Mouse (Mus musculus): ENCODE results near the gene Hfe. TPM values are rescaled to one million over a fixed set of nuclear protein-coding genes. Genes with fewer than 3 reads are reported as not detected.
"Not testable (repeated sequence)": the region's sequence is repeated elsewhere in the genome, so short reads cannot be mapped to it uniquely, and the experiment has no call there.

The Hfe gene
- polyA plus RNA-seq, 1 experiment from 2014 or later: 2.0 TPM

GRCm38 (mm10) chr13:23724239-23724638 lies 13.6 kb upstream of the Hfe start:
- DNase-seq (ENCODE audit: low spot score): peak; percentile 4

GRCm38 (mm10) chr13:23717593-23718245 lies 7.1 kb upstream of the Hfe start:
- not testable (repeated sequence) for H3K27ac ChIP-seq (replicated peaks); DNase-seq (ENCODE audit: low spot score)
- 18% methylated on average over 2 of the region's 2 CpGs for WGBS

More at GRCm38 (mm10) chr13:23724239-23724638, 13.6 kb upstream of the Hfe start:
- peaks cover 4% of the 10 kb centered on the region; the same call in 1 of the 2 replicates for H3K4me1 ChIP-seq
- no peak overlapping the region for H3K4me3 ChIP-seq
- no peak overlapping the region for H3K27ac ChIP-seq (replicated peaks)
- no peaks in the 10 kb centered on the region for H3K36me3 ChIP-seq (replicated peaks)
- no peaks in the 10 kb centered on the region for H3K9me3 ChIP-seq
- 85% methylated on average over 4 of the region's 4 CpGs for WGBS
- no peaks in the 10 kb centered on the region for H3K27me3 ChIP-seq (replicated peaks; ENCODE audit: low read depth, poor library complexity, severe bottlenecking)

GRCm38 (mm10) chr13:23717176-23717575 lies 6.5 kb upstream of the Hfe start:
- H3K27ac ChIP-seq (replicated peaks): no peak overlapping the region
- no peaks in the 10 kb centered on the region for H3K36me3 ChIP-seq (replicated peaks)
- H3K4me1 ChIP-seq: peaks cover 16% of the 10 kb centered on the region
- H3K9me3 ChIP-seq: no peaks in the 10 kb centered on the region
- H3K4me3 ChIP-seq: no peak overlapping the region
- H3K27me3 ChIP-seq (replicated peaks; ENCODE audit: low read depth, poor library complexity, severe bottlenecking): no peaks in the 10 kb centered on the region
- DNase-seq (ENCODE audit: low spot score): no peak
- 54% methylated on average over 11 of the region's 11 CpGs for WGBS

More at GRCm38 (mm10) chr13:23717593-23718245, 7.1 kb upstream of the Hfe start:
- H3K4me3 ChIP-seq; H3K36me3 ChIP-seq (replicated peaks); H3K9me3 ChIP-seq; H3K27me3 ChIP-seq (replicated peaks; ENCODE audit: low read depth, poor library complexity, severe bottlenecking): not testable (repeated sequence)
- peaks cover 16% of the 10 kb centered on the region for H3K4me1 ChIP-seq

GRCm38 (mm10) chr13:23716261-23717042 lies 5.8 kb upstream of the Hfe start:
- 88% methylated on average over 5 of the region's 5 CpGs for WGBS
- DNase-seq (ENCODE audit: low spot score): no peak
- H3K4me1 ChIP-seq: peaks cover 16% of the 10 kb centered on the region
- no peak overlapping the region for H3K27ac ChIP-seq (replicated peaks)
- no peaks in the 10 kb centered on the region for H3K9me3 ChIP-seq
- no peaks in the 10 kb centered on the region; the same call in 1 of the 2 replicates for H3K27me3 ChIP-seq (replicated peaks; ENCODE audit: low read depth, poor library complexity, severe bottlenecking)
- H3K4me3 ChIP-seq: no peak overlapping the region
- H3K36me3 ChIP-seq (replicated peaks): no peaks in the 10 kb centered on the region

- H3K36me3 ChIP-seq (replicated peaks): no peaks in the 10 kb centered on the region
- H3K4me3 ChIP-seq: peak overlapping the region; percentile 56
- no peaks in the 10 kb centered on the region for H3K9me3 ChIP-seq
- peak; percentile 38 for DNase-seq (ENCODE audit: low spot score)
- WGBS: 10% methylated on average over 15 of the region's 15 CpGs
- peaks cover 8% of the 10 kb centered on the region for H3K27me3 ChIP-seq (replicated peaks; ENCODE audit: low read depth, poor library complexity, severe bottlenecking)
- peak overlapping the region; percentile 81 for H3K27ac ChIP-seq (replicated peaks)
- peaks cover 34% of the 10 kb centered on the region for H3K4me1 ChIP-seq
Observed at GRCm38 (mm10) chr13:23709714-23710373, 810 bp downstream of the Hfe start.

- Histone ChIP-seq H3K4me1 (peaks cover 32% of the 10 kb centered on the region), H3K9me3 (no peaks in the 10 kb centered on the region), H3K36me3 (replicated peaks) (no peaks in the 10 kb centered on the region), H3K27ac (replicated peaks) (no peak overlapping the region), H3K4me3 (no peak overlapping the region), H3K27me3 (replicated peaks; ENCODE audit: low read depth, poor library complexity, severe bottlenecking) (peaks cover 8% of the 10 kb centered on the region)
- no peak for DNase-seq (ENCODE audit: low spot score)
- WGBS: 76% methylated on average over 4 of the region's 4 CpGs
Observed at GRCm38 (mm10) chr13:23708654-23709053, 2.0 kb downstream of the Hfe start.

GRCm38 (mm10) chr13:23708041-23708440 lies 2.6 kb downstream of the Hfe start:
- H3K27ac ChIP-seq (replicated peaks): peak overlapping the region; percentile 48; the same call in 1 of the 2 replicates
- DNase-seq (ENCODE audit: low spot score): no peak
- 85% methylated on average over 4 of the region's 4 CpGs for WGBS

GRCm38 (mm10) chr13:23706771-23707170 lies 3.9 kb downstream of the Hfe start:
- Histone ChIP-seq H3K4me3 (no peak overlapping the region), H3K27me3 (replicated peaks; ENCODE audit: low read depth, poor library complexity, severe bottlenecking) (peaks cover 8% of the 10 kb centered on the region), H3K4me1 (peaks cover 28% of the 10 kb centered on the region), H3K36me3 (replicated peaks) (no peaks in the 10 kb centered on the region), H3K9me3 (no peaks in the 10 kb centered on the region), H3K27ac (replicated peaks) (peak overlapping the region; percentile 40; the same call in 1 of the 2 replicates)
- 91% methylated on average over 12 of the region's 12 CpGs for whole genome bisulfite sequencing
- peak; percentile 7 for DNase-seq (ENCODE audit: low spot score)

More at GRCm38 (mm10) chr13:23708041-23708440, 2.6 kb downstream of the Hfe start:
- H3K36me3 ChIP-seq (replicated peaks): no peaks in the 10 kb centered on the region
- H3K9me3 ChIP-seq: no peaks in the 10 kb centered on the region
- peaks cover 28% of the 10 kb centered on the region for H3K4me1 ChIP-seq
- peaks cover 8% of the 10 kb centered on the region for H3K27me3 ChIP-seq (replicated peaks; ENCODE audit: low read depth, poor library complexity, severe bottlenecking)
- H3K4me3 ChIP-seq: no peak overlapping the region

GRCm38 (mm10) chr13:23705751-23706356 lies 4.8 kb downstream of the Hfe start:
- peak overlapping the region; percentile 40; the same call in 1 of the 2 replicates for H3K27ac ChIP-seq (replicated peaks)
- no peaks in the 10 kb centered on the region for H3K36me3 ChIP-seq (replicated peaks)
- H3K4me3 ChIP-seq: no peak overlapping the region
- H3K27me3 ChIP-seq (replicated peaks; ENCODE audit: low read depth, poor library complexity, severe bottlenecking): peaks cover 2% of the 10 kb centered on the region
- H3K9me3 ChIP-seq: no peaks in the 10 kb centered on the region
- peak; percentile 7 for DNase-seq (ENCODE audit: low spot score)
- WGBS: 90% methylated on average over 7 of the region's 7 CpGs
- peaks cover 32% of the 10 kb centered on the region for H3K4me1 ChIP-seq

GRCm38 (mm10) chr13:23702801-23703200 lies 7.9 kb downstream of the Hfe start:
- H3K9me3 ChIP-seq; H3K27me3 ChIP-seq (replicated peaks; ENCODE audit: low read depth, poor library complexity, severe bottlenecking); H3K4me3 ChIP-seq; H3K36me3 ChIP-seq (replicated peaks); DNase-seq (ENCODE audit: low spot score); H3K27ac ChIP-seq (replicated peaks): not testable (repeated sequence)
- peaks cover 14% of the 10 kb centered on the region for H3K4me1 ChIP-seq
- 91% methylated on average over 2 of the region's 2 CpGs for WGBS

GRCm38 (mm10) chr13:23702220-23702619 lies 8.4 kb downstream of the Hfe start:
- peaks cover 14% of the 10 kb centered on the region for H3K4me1 ChIP-seq
- DNase-seq (ENCODE audit: low spot score): peak; percentile 6
- no peaks in the 10 kb centered on the region for H3K9me3 ChIP-seq
- H3K27ac ChIP-seq (replicated peaks): no peak overlapping the region
- WGBS: 78% methylated on average over 4 of the region's 4 CpGs
- H3K4me3 ChIP-seq: no peak overlapping the region
- H3K27me3 ChIP-seq (replicated peaks; ENCODE audit: low read depth, poor library complexity, severe bottlenecking): no peaks in the 10 kb centered on the region
- no peaks in the 10 kb centered on the region for H3K36me3 ChIP-seq (replicated peaks)
